8 mouse cellular contexts compared by ENCODE assay signal in genomic region chr4:122944408-122944807, GRCm38 (mm10). TPM values are rescaled to one million over a fixed set of nuclear protein-coding genes. Genes with fewer than 3 reads are reported as not detected.
DNase-seq lines count a peak whose midpoint lies in the region; ATAC-seq and TF ChIP-seq lines count a peak whose summit lies in the region.
"Had no signal": no experiment of that assay in that cellular context is flagged by ENCODE, and none has a peak within 500 bp of the region (broad histone marks: within the 10 kb centered on the region; RNA-seq: fewer than 3 reads in every experiment).

No protein-coding gene starts in this region.

- peak; percentile 25; the same call in 1 of the 2 replicates for ATAC-seq in intestine, embryonic 15.5 days
- no peak for ATAC-seq in midbrain, embryonic 14.5 days (ENCODE audit: low FRiP score, low TSS enrichment)

- WGBS in spleen, adult 2 months, result 20% methylated on average over 4 of the region's 4 CpGs
- 25% methylated on average over 4 of the region's 4 CpGs for WGBS in intestine, embryonic 15.5 days
- WGBS in midbrain, embryonic 14.5 days, result 30% methylated on average over 4 of the region's 4 CpGs

- no peak overlapping the region for H3K9ac ChIP-seq in intestine, embryonic 15.5 days
- H3K9ac ChIP-seq in midbrain, embryonic 14.5 days (replicated peaks; ENCODE audit: low read length), result no peak overlapping the region
- H3K9ac ChIP-seq: heart, embryonic 13.5 days had no signal

- DNase-seq in spleen, adult 2 months (ENCODE audit: low read depth in 1 of 2, low spot score in 2 of 2), result no peak
- no peak for DNase-seq in spleen, postnatal 4 days (ENCODE audit: low spot score in 2 of 2)
- peak; percentile 17 for DNase-seq in c-Kit-positive CD71-positive TER-119-negative erythroid progenitor cells, embryonic 14.5 days (ENCODE audit: low read depth)
- DNase-seq in midbrain, embryonic 14.5 days, result peak; percentile 77
- DNase-seq in heart, adult 9 months (ENCODE audit: low spot score in 2 of 2), result no peak
- no peak for DNase-seq in urinary bladder, postnatal 25 days (ENCODE audit: low spot score)

- peak; percentile 48; the same call in 1 of the 2 replicates for TF ChIP-seq CTCF in spleen, adult 2 months (IDR thresholded peaks at IDR 0.05; ENCODE audit: extremely low read depth, insufficient read depth, insufficient read length, insufficient replicate concordance)

- no peaks in the 10 kb centered on the region for H3K27me3 ChIP-seq in spleen, adult 2 months (ENCODE audit: control insufficient read depth, insufficient read depth, low read length)
- no peaks in the 10 kb centered on the region for H3K27me3 ChIP-seq in intestine, embryonic 15.5 days (replicated peaks)
- no peaks in the 10 kb centered on the region for H3K27me3 ChIP-seq in midbrain, embryonic 14.5 days (ENCODE audit: control insufficient read depth, insufficient read depth, low read length)

- H3K36me3 ChIP-seq in spleen, adult 2 months (ENCODE audit: control insufficient read depth, insufficient read depth, low read length), result no peaks in the 10 kb centered on the region
- H3K36me3 ChIP-seq in intestine, embryonic 15.5 days, result no peaks in the 10 kb centered on the region
- peaks cover 25% of the 10 kb centered on the region for H3K36me3 ChIP-seq in midbrain, embryonic 14.5 days (ENCODE audit: control insufficient read depth, insufficient read depth, low read length)
- H3K36me3 ChIP-seq: heart, embryonic 13.5 days had no signal

- H3K4me1 ChIP-seq in spleen, adult 2 months (ENCODE audit: control insufficient read depth, insufficient read depth, insufficient read length), result no peaks in the 10 kb centered on the region
- no peaks in the 10 kb centered on the region for H3K4me1 ChIP-seq in intestine, embryonic 15.5 days (replicated peaks)
- no peaks in the 10 kb centered on the region for H3K4me1 ChIP-seq in midbrain, embryonic 14.5 days (ENCODE audit: control insufficient read depth, insufficient read depth, low read length)
- H3K4me1 ChIP-seq: heart, embryonic 13.5 days had no signal

- no peak overlapping the region for H3K27ac ChIP-seq in spleen, adult 2 months (ENCODE audit: insufficient read depth, low read length)
- H3K27ac ChIP-seq in intestine, embryonic 15.5 days, result no peak overlapping the region
- no peak overlapping the region for H3K27ac ChIP-seq in midbrain, embryonic 14.5 days (replicated peaks; ENCODE audit: low read depth, low read length)
- H3K27ac ChIP-seq: heart, embryonic 13.5 days had no signal

- no peaks in the 10 kb centered on the region for H3K9me3 ChIP-seq in intestine, embryonic 15.5 days
- no peaks in the 10 kb centered on the region for H3K9me3 ChIP-seq in midbrain, embryonic 14.5 days (ENCODE audit: control insufficient read depth, low read length)
- H3K9me3 ChIP-seq: heart, embryonic 13.5 days had no signal

- no peak overlapping the region for H3K4me3 ChIP-seq in spleen, adult 2 months (ENCODE audit: extremely low read depth, insufficient read depth, insufficient read length)
- H3K4me3 ChIP-seq in intestine, embryonic 15.5 days (replicated peaks), result no peak overlapping the region
- H3K4me3 ChIP-seq in midbrain, embryonic 14.5 days (replicated peaks; ENCODE audit: low read depth, low read length), result no peak overlapping the region
- H3K4me3 ChIP-seq: heart, embryonic 13.5 days had no signal

- H3K4me2 ChIP-seq in intestine, embryonic 15.5 days (replicated peaks), result no peak overlapping the region
- H3K4me2 ChIP-seq in midbrain, embryonic 14.5 days (ENCODE audit: low read length), result no peak overlapping the region
- H3K4me2 ChIP-seq: heart, embryonic 13.5 days had no signal

- TF ChIP-seq POLR2A in spleen, adult 2 months (IDR thresholded peaks at IDR 0.05; ENCODE audit: low read depth, low read length), result no peak

RNA-seq across cellular contexts. Expression of gene Mfsd2a, which starts 16.6 kb away (rescaled TPM):
- 0.82 and 1.3 TPM in 2 replicates for polyA plus RNA-seq in spleen, adult 2 months (2012; rRNA removed)
- 2.1 and 2.3 TPM in 2 replicates for polyA plus RNA-seq in intestine, embryonic 15.5 days (2015; fragmentation: Nextera tagmentation; extraction: Ambion mirVana)
- polyA plus RNA-seq in midbrain, embryonic 14.5 days (2014; fragmentation: Nextera tagmentation; extraction: Ambion mirVana), result 31.2 and 33.4 TPM in 2 replicates

RNA-seq across cellular contexts. Expression of gene Mycl, which starts 51.0 kb away (rescaled TPM):
- 7.3 and 7.6 TPM in 2 replicates for polyA plus RNA-seq in spleen, adult 2 months (2012; rRNA removed)
- 8.4 and 9.2 TPM in 2 replicates for polyA plus RNA-seq in intestine, embryonic 15.5 days (2015; fragmentation: Nextera tagmentation; extraction: Ambion mirVana)
- polyA plus RNA-seq in midbrain, embryonic 14.5 days (2014; fragmentation: Nextera tagmentation; extraction: Ambion mirVana), result 87.7 and 112 TPM in 2 replicates

RNA-seq across cellular contexts. Expression of gene Cap1, which starts 58.6 kb away (rescaled TPM):
- polyA plus RNA-seq in spleen, adult 2 months (2012; rRNA removed), result 108 and 116 TPM in 2 replicates
- 82.4 and 84.9 TPM in 2 replicates for polyA plus RNA-seq in intestine, embryonic 15.5 days (2015; fragmentation: Nextera tagmentation; extraction: Ambion mirVana)
- 52.2 and 72.8 TPM in 2 replicates for polyA plus RNA-seq in midbrain, embryonic 14.5 days (2014; fragmentation: Nextera tagmentation; extraction: Ambion mirVana)

Comparison
In these comparisons a context has a peak if more than half of its experiments do, and no peak if none do; other contexts are left out.
1. DNase-seq: peak in c-Kit-positive CD71-positive TER-119-negative erythroid progenitor cells, embryonic 14.5 days (single experiment) and midbrain, embryonic 14.5 days (single experiment); none in spleen, adult 2 months (0 of 2), spleen, postnatal 4 days (0 of 2), heart, adult 9 months (0 of 2) and urinary bladder, postnatal 25 days (single experiment).